Mouse (Mus musculus): ENCODE measurements around the gene Spata20.

- no peak for TF ChIP-seq CTCF (conservative IDR thresholded peaks at IDR 0.05; ENCODE audit: low read length)
- TF ChIP-seq POU5F1 (IDR thresholded peaks at IDR 0.05; ENCODE audit: borderline replicate concordance, low read length) = no peak
Measured at GRCm38 (mm10) chr11:94441122-94441521, 44.9 kb downstream of the Spata20 start.

All from E14TG2a.4 (cell line).